Mouse (Mus musculus) liver, postnatal 0 days (tissue): ENCODE measurements around the gene Hao1.

Source experiments
- CTCF ChIP-seq: sonication (generic); IDR thresholded peaks from 2 replicates; pipeline ENCODE4 v1.5.1; 2016; ENCODE audit warnings: antibody characterized with exemption, low read depth
- EP300 ChIP-seq: IDR thresholded peaks from 2 replicates; pipeline ENCODE4 v1.6.1; 2016; ENCODE audit warnings: antibody characterized with exemption, low read depth, mild to moderate bottlenecking

GRCm38 (mm10) chr2:134499777-134500176 lies 54.4 kb downstream of the Hao1 start:
- no peak for TF ChIP-seq CTCF
- TF ChIP-seq EP300: no peak
